Mouse (Mus musculus): Measurements from ENCODE around the gene Srgn.

DNA sequence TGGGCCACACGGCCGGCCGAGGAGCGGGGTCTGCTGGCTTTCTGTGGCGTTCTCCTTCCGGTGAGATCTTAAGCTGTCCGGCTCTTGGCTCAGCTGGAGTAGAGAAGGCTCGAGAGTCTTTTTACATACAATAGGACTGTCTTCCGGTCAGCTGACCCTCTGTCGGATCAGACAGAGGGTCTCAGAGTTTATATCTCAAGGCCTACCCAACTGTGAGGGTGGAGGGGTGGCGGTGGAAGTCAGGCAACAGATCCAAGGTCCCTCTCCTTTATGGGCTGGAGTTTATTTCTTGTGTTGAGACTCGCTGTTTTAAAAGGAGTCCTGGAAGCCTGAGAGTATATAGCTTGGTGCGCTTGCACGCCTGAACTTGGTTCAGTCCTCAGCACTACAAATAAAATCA is at the start of gene Srgn:
- no peak for TF ChIP-seq POLR2A (IDR thresholded peaks at IDR 0.05; ENCODE audit: insufficient read depth, low read depth, low read length)
- TF ChIP-seq EP300 (IDR thresholded peaks at IDR 0.05; ENCODE audit: insufficient read depth, low read depth, low read length): no peak
